Mouse (Mus musculus): ENCODE measurements around the gene Uqcr11.

- TF ChIP-seq POLR2A (IDR thresholded peaks at IDR 0.05; ENCODE audit: borderline replicate concordance, control insufficient read depth, low read depth, low read length) (no peak), CTCF (IDR thresholded peaks at IDR 0.05; ENCODE audit: control insufficient read depth, insufficient read depth, low read length) (no peak)
Observed at GRCm38 (mm10) chr10:80384709-80385108, 21.9 kb downstream of the Uqcr11 start.
